Mouse (Mus musculus) forebrain, embryonic 11.5 days (tissue): ENCODE data around the gene Pan2. TPM values are rescaled to one million over a fixed set of nuclear protein-coding genes. Genes with fewer than 3 reads are reported as not detected.

ENCODE experiments used
- ATAC-seq: fragments of 200-750 bp; cut with Nextera tagmentation; replicated peaks from 2 replicates; pipeline ENCODE4 v1.8.0; 2017; ENCODE audit warnings: moderate TSS enrichment; ENCODE audit not compliant: low FRiP score
- DNase-seq: peaks from one replicate; pipeline ENCODE4 v3.0.0-alpha.2; 2017; ENCODE audit warnings: low spot score
- H3K27ac ChIP-seq: fragments of 300-500 bp; sonication (generic); 2 replicates; pipeline ENCODE4 v1.5.1; 2014; ENCODE audit warnings: low read depth, low read length
- H3K27me3 ChIP-seq: fragments of 300-500 bp; sonication (generic); 2 replicates; pipeline ENCODE4 v1.6.1; 2014; ENCODE audit warnings: mild to moderate bottlenecking, low read length, mixed read lengths; ENCODE audit not compliant: control insufficient read depth, insufficient read depth
- H3K36me3 ChIP-seq: fragments of 300-500 bp; sonication (generic); 2 replicates; pipeline ENCODE4 v1.6.1; 2014; ENCODE audit warnings: mild to moderate bottlenecking, low read length, moderate library complexity, mixed read lengths; ENCODE audit not compliant: control insufficient read depth, insufficient read depth
- H3K4me1 ChIP-seq: fragments of 300-500 bp; sonication (generic); replicated peaks from 2 replicates; pipeline ENCODE4 v1.6.1; 2014; ENCODE audit warnings: low read length, mixed read lengths; ENCODE audit not compliant: control insufficient read depth, insufficient read depth
- H3K4me2 ChIP-seq: fragments of 300-500 bp; sonication (generic); 2 replicates; pipeline ENCODE4 v1.6.1; 2014; ENCODE audit warnings: low read depth, mild to moderate bottlenecking, low read length, moderate library complexity, mixed read lengths; ENCODE audit not compliant: severe bottlenecking
- H3K4me3 ChIP-seq: fragments of 300-500 bp; sonication (generic); 2 replicates; pipeline ENCODE4 v1.5.1; 2014; ENCODE audit warnings: low read depth, low read length
- H3K9ac ChIP-seq: fragments of 300-500 bp; sonication (generic); 2 replicates; pipeline ENCODE4 v1.6.1; 2014; ENCODE audit warnings: low read length
- H3K9me3 ChIP-seq: fragments of 300-500 bp; sonication (generic); 2 replicates; pipeline ENCODE4 v1.6.1; 2016; ENCODE audit warnings: low read length, mixed read lengths; ENCODE audit not compliant: control insufficient read depth
- WGBS: fragments of 180-500 bp; shearing (Covaris S2); extraction: QIAGEN DNeasy Blood & Tissue Kit; methylation state at CpG from one replicate; pipeline ENCODE4 v1.1.7; 2014; 5-methylcytosine and 5-hydroxymethylcytosine counted together
- polyA plus RNA-seq: library from polyadenylated mRNA; unstranded; fragments of >200 nt; fragmentation: Nextera tagmentation; extraction: Ambion mirVana; gene quantifications from 2 replicates; pipeline ENCODE4 v1.2.1, GENCODE M21; 2014

Pan2 gene
- polyA plus RNA-seq, 1 experiment from 2014 or later = 46.1 TPM

- Histone ChIP-seq H3K4me3 (peak overlapping the region; percentile 87; the same call in 1 of the 2 replicates), H3K36me3 (no peaks in the 10 kb centered on the region), H3K9ac (no peak overlapping the region), H3K4me2 (peak overlapping the region; percentile 63; the same call in 1 of the 2 replicates), H3K4me1 (0 out of 2 replicates have a peak, but pooled peaks cover 2% of the 10 kb centered on the region), H3K9me3 (no peaks in the 10 kb centered on the region), H3K27me3 (no peaks in the 10 kb centered on the region), H3K27ac (no peak overlapping the region)
- ATAC-seq (no peak), DNase-seq (no peak)
- 86% methylated on average over 3 of the region's 3 CpGs for WGBS
Measured at GRCm38 (mm10) chr10:128336597-128336996, 33.5 kb downstream of the Pan2 start.

GRCm38 (mm10) chr10:128337306-128338181 lies 34.4 kb downstream of the Pan2 start, which contains the start of gene Cs:
TSS of gene Cs (plus strand) at chr10:128337734.
- H3K27ac ChIP-seq = peak within 1 kb of the TSS; percentile 88
- 2% methylated on average over 61 of the region's 61 CpGs for WGBS
- DNase-seq (peak; percentile 99), ATAC-seq (peak; percentile 98)
- 0 out of 2 replicates have a peak, but pooled peaks cover 2% of the 10 kb centered on the region for H3K4me1 ChIP-seq
- H3K9me3 ChIP-seq = no peaks in the 10 kb centered on the region
- H3K4me3 ChIP-seq = peak within 1 kb of the TSS; percentile 87
- H3K9ac ChIP-seq = peak within 1 kb of the TSS; percentile 91
- peak within 1 kb of the TSS; percentile 63 for H3K4me2 ChIP-seq
- no peaks in the 10 kb centered on the region for H3K27me3 ChIP-seq
- H3K36me3 ChIP-seq = no peaks in the 10 kb centered on the region

- DNase-seq (no peak), ATAC-seq (no peak)
- WGBS = 27% methylated on average over 5 of the region's 5 CpGs
- Histone ChIP-seq H3K27me3 (no peaks in the 10 kb centered on the region), H3K27ac (no peak overlapping the region; the same call in 1 of the 2 replicates), H3K36me3 (no peaks in the 10 kb centered on the region), H3K4me2 (peak overlapping the region; percentile 63), H3K4me1 (0 out of 2 replicates have a peak, but pooled peaks cover 2% of the 10 kb centered on the region), H3K9me3 (no peaks in the 10 kb centered on the region), H3K4me3 (peak overlapping the region; percentile 87), H3K9ac (peak overlapping the region; percentile 91)
Measured at GRCm38 (mm10) chr10:128338415-128338814, 35.3 kb downstream of the Pan2 start.

- Histone ChIP-seq H3K36me3 (no peaks in the 10 kb centered on the region), H3K27me3 (no peaks in the 10 kb centered on the region), H3K4me3 (peak overlapping the region; percentile 87; the same call in 1 of the 2 replicates), H3K27ac (no peak overlapping the region), H3K4me1 (0 out of 2 replicates have a peak, but pooled peaks cover 2% of the 10 kb centered on the region), H3K9me3 (no peaks in the 10 kb centered on the region), H3K4me2 (peak overlapping the region; percentile 63), H3K9ac (no peak overlapping the region)
- 90% methylated on average over 2 of the region's 2 CpGs for WGBS
- DNase-seq (no peak), ATAC-seq (no peak)
Measured at GRCm38 (mm10) chr10:128338948-128339347, 35.8 kb downstream of the Pan2 start.

GRCm38 (mm10) chr10:128340257-128340656 lies 37.1 kb downstream of the Pan2 start:
- WGBS = 84% methylated on average over 2 of the region's 2 CpGs
- Histone ChIP-seq H3K4me1 (0 out of 2 replicates have a peak, but pooled peaks cover 2% of the 10 kb centered on the region), H3K4me2 (no peak overlapping the region), H3K4me3 (no peak overlapping the region), H3K36me3 (no peaks in the 10 kb centered on the region), H3K27ac (no peak overlapping the region), H3K9me3 (no peaks in the 10 kb centered on the region), H3K27me3 (no peaks in the 10 kb centered on the region), H3K9ac (no peak overlapping the region)
- no peak for ATAC-seq
- DNase-seq = no peak

GRCm38 (mm10) chr10:128343436-128343835 lies 40.3 kb downstream of the Pan2 start:
- WGBS = 92% methylated on average over 1 of the region's 1 CpGs
- Histone ChIP-seq H3K27me3 (no peaks in the 10 kb centered on the region), H3K36me3 (no peaks in the 10 kb centered on the region), H3K27ac (no peak overlapping the region), H3K4me2 (no peak overlapping the region), H3K4me3 (no peak overlapping the region), H3K9ac (no peak overlapping the region), H3K4me1 (0 out of 2 replicates have a peak, but pooled peaks cover 2% of the 10 kb centered on the region), H3K9me3 (no peaks in the 10 kb centered on the region)
- no peak for ATAC-seq
- no peak for DNase-seq

- ATAC-seq (no peak), DNase-seq (no peak)
- Histone ChIP-seq H3K4me2 (no peak overlapping the region), H3K4me1 (no peaks in the 10 kb centered on the region), H3K27me3 (no peaks in the 10 kb centered on the region), H3K27ac (no peak overlapping the region), H3K4me3 (no peak overlapping the region), H3K36me3 (no peaks in the 10 kb centered on the region), H3K9me3 (no peaks in the 10 kb centered on the region), H3K9ac (no peak overlapping the region)
- WGBS = 72% methylated on average over 7 of the region's 7 CpGs
Measured at GRCm38 (mm10) chr10:128344568-128345275, 41.6 kb downstream of the Pan2 start.

- H3K4me1 ChIP-seq = no peaks in the 10 kb centered on the region
- peaks cover 9% of the 10 kb centered on the region; the same call in 1 of the 2 replicates for H3K36me3 ChIP-seq
- H3K9me3 ChIP-seq = no peaks in the 10 kb centered on the region
- H3K4me2 ChIP-seq = no peak overlapping the region
- ATAC-seq (no peak), DNase-seq (no peak)
- WGBS = 92% methylated on average over 8 of the region's 8 CpGs
- no peaks in the 10 kb centered on the region for H3K27me3 ChIP-seq
- H3K27ac ChIP-seq = no peak overlapping the region
- no peak overlapping the region for H3K9ac ChIP-seq
- no peak overlapping the region for H3K4me3 ChIP-seq
Measured at GRCm38 (mm10) chr10:128347541-128347940, 44.4 kb downstream of the Pan2 start.
